Mouse (Mus musculus) frontal cortex, adult 2 months (tissue): ENCODE measurements around the gene Srpk2. TPM values are rescaled to one million over a fixed set of nuclear protein-coding genes. Genes with fewer than 3 reads are reported as not detected.
"Not testable (repeated sequence)": the region's sequence is repeated elsewhere in the genome, so short reads cannot be mapped to it uniquely, and the experiment has no call there.

ENCODE experiments used
- DNase-seq, 2 experiments: peaks; one replicate each; pipeline ENCODE4 v3.0.0; 2022; ENCODE audit warnings: low spot score in 1 of 2; ENCODE audit errors: extremely low spot score in 1 of 2
- polyA plus RNA-seq: library from polyadenylated mRNA; depleted of rRNA; stranded (reverse); fragments of >200 nt; gene quantifications from 2 replicates; pipeline ENCODE4 v1.2.3, GENCODE M21; 2012; rRNA removed

The Srpk2 gene
- polyA plus RNA-seq: 86.6 and 90.8 TPM in 2 replicates

DNA sequence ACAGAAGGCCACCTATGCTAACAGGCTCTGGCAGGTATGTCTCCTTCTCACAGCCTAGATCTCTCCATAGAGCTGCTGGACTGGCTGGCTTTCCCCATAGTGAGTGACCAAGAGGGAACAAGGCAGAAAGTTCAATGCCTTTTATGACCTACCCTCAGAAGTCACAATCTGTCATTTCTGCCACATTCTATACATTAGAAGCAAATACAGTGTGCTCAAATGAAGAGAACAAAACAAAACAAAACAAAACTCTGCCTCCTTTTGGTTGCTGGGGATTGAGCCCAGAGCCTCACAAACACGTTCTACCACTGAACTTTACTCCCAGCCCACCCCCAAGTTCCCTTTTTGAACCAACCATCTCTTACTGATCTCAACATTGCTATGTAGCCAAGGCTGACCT, at the start of gene Srpk2:
Gene Srpk2 (minus strand): TSS at position 101 of the 400 bp plus-strand sequence.
- DNase-seq: no peak

DNA sequence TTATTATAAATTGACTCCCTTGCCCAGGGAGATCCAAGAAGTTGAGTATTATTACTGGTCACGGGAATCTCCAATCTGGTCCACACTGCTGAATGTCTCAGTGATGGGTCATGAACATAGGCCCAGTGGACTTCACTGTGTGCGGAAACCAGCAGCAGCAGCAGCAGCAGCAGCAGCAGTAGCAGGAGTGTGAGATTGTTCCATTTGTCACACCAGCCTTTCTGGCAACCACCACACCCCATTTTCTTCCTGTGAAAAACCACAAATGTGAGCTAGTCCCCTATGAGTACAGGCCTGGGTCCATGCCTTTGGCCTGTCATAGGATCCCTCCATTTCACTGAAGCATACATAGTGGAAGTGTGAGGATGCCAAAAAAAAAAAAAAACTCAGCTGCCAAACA, 37.5 kb upstream of the Srpk2 start:
- no peak for DNase-seq

DNA sequence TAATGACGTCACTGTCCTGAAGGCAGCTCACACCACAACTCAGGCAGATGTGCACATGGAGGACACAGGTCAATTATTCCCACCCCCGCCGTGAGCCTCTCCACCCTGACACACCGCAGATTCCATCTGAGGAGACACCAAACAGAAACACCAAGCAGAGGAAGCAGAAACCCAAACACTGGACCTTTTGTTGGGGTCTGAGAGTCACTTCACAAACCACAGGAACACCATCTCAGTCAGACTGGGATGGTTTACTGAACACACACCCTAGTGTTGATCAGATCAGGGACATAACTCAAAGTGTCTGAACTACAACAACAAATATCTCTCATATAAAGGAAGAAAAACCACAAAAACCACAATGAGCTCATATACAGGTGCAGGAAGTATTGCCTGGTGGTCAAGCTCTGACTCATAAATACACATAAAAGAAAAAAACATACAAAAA, 34.5 kb upstream of the Srpk2 start:
- no peak for DNase-seq

DNA sequence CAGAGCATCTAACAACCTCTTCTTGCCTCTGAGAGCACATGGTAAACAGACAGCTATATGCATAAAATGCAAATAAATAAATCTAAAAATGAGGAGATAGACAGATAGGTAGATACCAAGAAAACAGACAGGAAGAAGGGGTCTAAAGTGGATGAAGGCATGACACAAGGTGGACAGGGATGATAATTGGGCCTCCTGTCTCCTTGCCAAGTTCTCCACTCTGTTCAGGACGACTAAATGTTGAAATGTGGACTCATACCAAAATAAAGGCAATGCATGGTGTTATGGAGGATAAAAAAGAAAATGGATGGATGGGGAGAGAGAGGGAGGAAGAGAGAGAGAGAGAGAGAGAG, 33.7 kb upstream of the Srpk2 start:
- no peak for DNase-seq

DNA sequence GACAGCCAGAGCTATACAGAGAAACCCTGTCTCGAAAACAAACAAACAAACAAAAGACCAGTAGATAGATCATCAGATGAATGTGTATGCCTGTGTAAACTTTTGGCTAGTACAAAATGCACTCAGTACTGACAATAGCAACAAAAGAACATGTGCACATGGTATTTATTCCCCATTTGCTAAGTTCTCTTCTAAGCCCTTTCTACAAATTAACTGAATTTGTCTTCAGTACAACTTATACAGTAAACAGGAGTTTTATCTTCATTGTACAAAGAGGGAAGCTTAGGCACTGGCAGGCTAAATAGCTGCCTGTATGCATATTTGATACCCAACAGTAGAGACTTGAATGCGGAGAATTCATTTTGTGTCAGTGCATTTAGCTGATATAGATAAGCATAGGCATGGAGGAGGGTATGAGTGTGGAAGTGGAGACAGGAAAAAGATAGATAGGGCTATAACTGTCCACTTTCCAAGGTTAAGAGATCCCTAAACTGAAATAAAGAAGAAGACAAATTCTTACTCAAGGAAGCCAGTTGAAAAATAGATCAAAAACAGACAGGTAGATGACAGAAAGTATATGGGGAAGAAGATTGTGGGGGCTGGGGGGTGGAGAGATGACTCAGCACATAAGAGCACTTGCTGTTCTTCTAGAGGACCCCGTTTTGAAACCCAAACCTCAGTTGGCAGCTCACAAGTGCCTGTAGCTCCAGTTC, 33.2 kb upstream of the Srpk2 start:
- no peak for DNase-seq

DNA sequence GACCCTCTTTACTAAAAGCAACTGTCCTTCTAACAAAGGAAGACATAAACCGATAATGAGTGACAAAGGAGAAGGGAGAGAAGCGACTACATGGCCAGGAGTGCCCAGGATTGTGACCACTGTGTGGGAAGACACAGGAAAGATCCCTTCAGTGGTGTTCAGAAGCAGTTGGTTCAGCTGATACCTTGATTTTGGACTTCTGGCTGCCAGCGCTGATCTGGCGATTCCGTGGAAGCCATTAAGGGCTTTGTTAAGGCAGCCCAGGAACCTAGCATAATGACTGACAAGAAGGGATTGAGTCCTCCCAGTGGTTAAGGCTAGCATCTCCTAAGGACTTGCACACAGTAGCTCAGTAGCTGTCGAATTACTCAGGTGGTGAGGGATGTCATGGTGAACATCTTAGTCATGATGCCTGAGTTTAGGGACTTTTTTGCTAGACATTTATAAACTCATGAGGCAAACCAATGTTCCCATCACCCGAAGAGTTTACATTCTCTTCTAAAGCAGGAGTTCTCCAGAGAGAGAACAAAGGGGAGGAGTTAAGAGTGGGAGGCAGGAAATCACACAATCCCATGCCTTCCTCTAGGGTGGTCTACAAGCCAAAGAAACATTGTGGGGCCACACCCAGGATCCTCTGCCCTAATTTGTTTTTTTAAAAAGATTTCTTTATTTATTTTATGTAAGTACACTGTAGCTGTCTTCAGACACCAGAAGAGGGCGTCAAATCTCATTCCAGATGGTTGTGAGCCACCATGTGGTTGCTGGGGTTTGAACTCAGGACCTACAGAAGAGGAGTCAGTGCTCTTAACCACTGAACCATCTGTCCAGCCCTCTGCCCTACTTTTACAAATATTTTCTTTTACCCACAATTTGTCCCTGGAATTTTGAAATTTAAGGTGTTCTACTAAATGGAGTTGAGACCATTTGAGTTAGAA, 29.3 kb upstream of the Srpk2 start:
- no peak for DNase-seq

DNA sequence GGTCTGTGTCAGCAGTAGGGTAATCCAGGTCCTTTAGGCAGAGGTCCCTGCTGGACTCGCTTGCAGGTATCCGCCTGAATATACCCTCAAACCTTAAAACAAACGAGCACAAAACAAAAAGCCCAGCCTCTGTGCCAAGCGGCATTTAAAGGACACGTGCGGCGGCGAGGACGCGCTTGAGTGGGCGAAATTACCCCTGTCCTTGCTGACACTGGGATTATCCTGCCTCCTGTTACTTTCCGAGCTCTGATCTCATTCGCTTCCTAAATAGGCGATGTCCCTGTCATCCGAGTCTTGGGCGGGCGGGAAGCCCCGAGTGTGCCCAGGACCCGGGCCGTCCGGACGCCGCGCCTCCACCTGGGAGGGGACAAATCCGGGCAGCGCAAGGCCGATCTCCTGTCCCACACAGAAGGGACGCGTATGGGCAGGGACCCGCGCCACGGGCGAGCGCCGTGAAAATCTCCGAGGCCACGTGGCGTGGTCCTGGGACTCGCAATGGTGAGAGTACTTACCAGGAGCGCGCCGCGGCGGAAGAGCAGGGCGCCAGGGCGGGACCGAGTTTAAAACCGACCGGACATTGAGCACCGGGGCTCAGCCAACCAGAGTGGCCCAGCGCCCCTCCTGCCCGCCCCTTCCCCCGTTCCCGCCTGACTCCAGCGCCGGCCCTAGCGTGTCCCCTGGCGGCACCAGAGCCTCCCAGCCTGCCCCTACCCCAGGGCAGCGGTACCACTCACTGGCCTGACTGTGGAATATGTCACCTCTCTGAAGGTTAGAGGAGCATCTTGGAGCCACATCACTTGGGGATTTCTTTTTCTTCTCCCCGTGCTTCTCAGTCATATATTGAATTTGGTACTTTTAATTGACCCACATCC, 27.9 kb upstream of the Srpk2 start:
- DNase-seq: peak; percentile 3 to 54

DNA sequence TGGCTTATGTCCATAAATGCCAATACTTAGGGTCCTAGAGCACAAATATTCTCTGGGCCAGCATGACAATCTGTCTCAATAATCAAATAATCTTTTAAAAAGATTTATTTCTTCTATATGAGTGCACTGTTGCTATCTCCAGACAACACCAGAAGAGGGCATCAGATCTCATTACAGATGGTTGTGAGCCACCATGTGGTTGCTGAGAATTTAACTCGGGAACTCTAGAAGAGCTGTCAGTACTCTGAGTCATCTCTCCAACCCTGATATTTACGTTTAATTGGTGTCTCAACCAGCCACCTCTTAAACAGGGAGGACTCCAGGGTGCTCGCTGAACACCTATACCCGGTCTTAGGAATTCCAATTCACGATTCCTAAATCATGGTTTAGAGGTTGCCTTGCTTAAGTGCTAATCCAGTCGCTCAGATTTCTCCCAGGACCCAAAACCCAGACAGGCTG, 27.3 kb upstream of the Srpk2 start:
- peak; percentile 20 to 62 for DNase-seq

DNA sequence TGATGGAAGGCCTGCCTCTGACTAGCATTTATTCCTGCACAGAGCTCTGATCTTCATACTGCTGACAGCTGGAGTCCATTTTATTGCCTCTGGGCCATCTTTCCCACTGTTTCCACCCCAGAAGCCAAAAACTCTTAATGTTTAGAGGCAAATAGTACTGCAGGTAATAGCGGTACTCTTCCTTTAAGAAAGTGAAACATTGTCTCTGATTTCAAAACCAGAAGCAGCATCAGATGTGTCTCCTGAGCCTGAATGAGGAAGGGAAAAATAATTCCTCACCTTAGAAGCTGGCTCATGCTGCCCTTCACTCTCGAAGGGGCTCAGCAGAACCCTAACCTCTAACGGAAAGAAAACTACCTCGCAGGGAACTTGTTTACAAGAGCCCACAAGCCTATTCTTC, 26.8 kb upstream of the Srpk2 start:
- no peak for DNase-seq

DNA sequence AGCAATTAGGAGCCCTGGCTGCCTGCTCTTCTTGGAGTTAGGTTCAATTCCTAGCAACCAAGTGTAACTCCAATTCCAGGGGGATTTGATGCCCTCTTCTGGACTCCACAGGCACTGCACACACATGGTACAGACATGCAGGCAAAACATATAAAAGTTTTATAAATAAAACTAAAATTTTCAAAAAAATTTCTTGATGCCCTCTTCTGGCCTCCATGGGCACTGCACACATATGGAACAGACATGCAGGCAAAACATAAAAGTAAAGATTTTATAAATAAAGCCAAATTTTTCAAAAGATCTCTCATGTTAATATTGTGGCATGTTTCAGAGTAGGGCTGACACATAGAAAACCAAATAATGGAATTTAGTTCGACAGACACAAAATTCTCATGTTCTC, 25.2 kb upstream of the Srpk2 start:
- DNase-seq: no peak

DNA sequence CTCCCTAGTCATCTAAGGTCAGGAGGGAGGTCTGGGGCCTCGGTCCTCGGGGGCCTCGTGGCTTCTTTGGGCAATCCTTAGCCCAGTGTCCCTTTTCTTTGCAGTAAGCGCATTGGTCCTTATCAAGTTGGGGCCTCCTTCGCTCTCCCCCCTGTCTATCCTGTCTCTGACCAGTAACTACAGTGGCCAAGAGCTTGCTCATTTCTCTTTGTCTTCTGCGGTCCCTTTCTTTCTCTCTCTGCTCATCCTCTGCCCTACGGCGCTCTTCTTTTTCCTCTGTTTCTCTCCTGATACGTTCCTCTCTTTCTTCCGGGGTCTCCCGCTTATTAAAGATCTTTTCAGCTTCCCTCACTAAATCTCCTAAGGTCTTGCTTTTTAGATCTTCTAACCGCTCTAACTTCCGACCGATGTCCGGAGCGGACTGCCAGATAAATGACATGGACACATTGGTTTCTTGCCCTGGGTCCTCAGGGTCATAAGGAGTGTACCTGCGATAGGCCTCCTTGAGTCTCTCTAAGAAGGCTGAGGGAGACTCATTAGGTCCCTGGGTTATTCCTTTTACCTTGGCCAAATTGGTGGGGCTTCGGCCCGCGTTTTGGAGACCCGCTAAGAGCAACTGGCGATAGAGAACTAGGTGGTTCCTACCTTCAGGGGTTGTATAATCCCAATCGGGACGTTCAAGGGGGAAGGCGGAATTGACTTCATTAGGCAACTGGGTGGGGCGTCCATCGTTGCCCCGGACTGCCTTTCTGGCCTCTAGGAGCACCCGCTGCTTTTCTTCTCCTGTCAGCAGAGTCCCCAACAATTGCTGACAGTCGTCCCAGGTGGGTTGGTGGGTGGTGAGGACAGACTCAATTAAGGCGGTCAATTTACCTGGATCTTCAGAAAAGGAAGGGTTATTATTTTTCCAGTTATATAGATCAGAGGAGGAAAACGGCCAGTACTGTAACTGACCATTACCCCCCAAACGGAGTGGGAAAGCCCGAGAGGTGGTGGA, 22.5 kb upstream of the Srpk2 start:
- not testable (repeated sequence) for DNase-seq

DNA sequence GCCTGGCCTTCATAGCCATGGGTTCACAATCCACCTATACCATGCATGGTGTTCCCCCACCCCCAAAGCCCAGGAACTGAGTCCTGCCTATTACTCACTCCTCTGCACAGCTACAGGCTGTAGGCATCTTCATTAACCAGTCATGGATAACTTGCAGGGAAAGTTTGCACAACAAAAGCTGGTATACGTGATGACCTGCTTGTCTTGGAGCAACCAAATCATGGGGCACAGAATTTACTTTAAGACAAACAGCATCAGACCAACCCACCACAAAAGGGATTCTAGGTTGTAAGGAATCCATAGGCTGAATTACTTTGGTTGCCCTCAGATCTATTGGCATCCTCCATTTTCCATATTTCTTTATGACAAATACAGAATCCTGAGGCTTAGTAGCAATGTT, 13.0 kb upstream of the Srpk2 start:
- no peak for DNase-seq

DNA sequence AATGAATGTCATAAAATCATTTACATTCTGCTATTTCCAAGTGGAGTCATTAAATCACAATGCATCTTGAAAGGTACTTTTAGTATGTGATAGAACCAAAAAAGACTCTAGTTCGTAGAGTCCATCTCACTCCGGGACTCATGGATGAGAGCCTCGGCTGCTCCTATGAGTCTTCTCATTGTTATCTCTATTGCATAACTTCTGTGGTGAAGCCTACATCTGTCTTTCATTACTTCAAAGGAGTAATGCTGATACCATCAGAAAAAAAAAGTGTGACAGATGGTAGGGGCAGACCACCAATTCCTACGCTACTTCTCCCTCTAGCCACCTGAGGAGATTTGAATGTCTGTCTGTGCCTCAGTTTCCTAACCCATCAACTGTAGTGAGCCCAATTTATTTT, 986 bp downstream of the Srpk2 start:
- no peak for DNase-seq

DNA sequence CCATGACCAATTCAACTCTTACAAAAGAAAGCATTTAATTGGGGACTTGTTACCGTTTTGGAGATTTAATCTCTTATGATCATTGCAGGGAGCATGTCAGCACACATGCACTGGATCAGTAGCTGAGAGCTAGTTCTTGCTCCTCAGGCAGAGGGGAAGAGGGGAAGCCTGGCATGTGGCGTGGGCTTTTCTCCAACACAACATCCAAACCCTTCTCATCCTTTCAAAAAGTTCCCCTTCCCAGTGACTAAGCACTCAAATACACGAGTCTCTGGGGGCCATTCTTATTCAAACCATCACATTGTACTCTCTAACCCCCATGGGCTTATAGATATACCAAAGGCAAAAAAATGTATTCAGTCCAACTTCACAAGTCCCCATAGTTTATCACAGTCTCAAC, 5.4 kb downstream of the Srpk2 start:
- no peak for DNase-seq

DNA sequence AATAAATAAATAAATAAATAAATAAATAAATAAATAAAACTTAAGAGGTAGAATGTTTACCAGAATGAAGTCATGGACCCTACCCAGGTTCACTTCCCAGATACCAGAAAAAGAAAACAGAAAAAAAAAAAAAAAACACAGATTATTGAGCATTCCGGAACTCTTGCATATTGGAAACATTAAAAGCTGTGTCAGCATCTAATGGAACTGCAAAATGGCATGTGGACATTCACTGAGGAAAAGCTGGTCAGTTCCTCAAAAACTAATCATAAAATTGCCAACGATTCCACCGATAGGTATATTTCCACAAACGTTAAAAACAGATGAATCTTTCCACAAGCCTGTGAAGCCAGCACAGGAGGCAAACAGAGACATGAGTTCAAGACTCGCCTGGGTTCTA, 6.5 kb downstream of the Srpk2 start:
- no peak for DNase-seq

DNA sequence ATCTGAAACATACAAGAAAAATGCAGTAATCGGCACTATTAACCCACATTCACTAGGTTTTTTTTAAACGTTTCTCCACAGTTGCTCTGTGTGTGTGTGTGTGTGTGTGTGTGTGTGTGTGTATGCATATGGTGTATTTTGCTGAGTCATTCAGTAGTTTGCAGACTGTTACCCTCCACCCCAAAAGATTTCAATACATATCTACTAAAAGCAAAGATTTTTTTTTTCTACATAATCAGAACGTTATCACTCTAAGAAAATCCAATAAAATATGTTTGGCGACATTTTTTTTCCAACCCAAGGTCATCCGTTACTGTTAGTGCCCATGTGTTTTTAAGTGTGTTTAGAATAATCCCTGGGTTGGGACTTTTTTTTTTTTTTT, 7.4 kb downstream of the Srpk2 start:
- DNase-seq: no peak

DNA sequence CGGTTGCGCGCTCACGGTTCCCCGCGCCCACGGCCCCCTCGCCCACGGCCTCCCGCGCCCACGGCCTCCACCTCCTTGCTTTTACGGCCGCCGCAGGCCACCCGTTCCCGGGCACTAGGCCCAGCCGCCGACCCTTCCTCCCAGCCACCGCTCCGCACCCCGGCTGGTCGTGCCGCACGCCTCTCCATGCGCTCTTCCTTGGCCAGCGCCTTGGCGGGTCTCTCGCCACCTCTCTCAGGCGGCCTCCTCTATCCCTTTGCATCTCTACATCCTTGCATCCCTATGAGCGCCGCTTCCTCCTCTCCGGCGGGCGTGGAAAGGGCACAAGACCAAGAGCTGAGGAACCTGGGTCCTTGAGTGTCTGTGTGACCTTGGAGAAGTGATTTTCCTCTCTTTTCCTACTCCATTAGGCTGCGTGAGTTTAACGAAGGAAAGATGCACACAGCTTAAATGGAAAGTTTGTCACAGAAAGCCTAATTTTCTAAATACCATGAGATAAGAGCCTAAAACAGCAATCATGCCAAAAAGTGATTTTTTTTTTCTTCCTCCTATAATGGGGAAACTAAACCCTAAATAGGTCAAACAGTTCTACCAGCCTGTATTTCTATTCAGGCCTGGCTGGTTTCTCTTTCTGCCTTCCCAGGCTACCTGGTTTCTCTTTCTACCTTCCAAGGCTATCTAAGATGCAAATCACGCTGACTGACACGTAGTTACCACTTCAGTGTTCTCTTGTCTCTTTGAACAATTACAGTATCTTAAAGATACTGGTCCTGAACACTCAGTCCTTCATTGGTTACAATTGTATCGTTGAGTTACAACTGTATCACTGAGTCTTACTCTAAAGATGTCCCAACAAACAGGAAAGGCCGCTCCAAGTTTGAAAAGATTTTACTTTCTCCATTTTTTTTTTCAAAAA, 8.0 kb downstream of the Srpk2 start:
- DNase-seq: peak in 1 of 2 experiments; percentile 50

DNA sequence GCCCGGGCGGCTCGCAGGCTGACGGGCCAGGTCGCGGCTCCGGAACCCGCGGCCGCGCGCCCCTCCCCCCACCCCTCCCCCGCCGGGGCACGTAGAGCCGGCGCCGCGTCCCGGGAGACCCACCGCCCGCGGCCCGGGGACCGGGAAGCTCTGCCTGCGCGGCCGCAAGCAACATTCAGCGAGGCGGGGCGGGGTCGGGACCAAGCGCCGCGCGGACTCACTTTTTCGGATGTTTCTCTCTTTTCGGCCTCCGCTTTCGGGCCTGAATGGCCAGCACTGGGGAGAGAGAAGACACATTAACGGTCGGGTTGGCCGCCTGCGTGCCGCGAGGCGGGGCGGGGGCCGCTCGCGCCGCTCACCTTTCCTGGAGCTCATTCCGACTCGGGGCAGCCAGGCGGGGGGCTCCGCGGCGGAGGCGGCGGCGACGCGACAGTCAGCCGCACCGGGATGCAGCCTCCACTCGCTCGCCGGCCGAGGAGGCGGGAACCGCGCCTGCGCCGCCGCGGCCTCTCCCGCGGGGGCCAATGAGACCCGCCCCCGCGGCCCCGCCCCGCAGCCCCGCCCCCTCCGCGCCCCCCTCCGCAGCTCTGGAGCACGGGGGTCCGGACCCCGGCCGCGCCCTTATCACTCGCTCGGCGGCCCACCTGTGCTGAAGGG, 8.8 kb downstream of the Srpk2 start:
- DNase-seq: peak in 1 of 2 experiments; percentile 52
